Mouse (Mus musculus): ENCODE results near the gene Fkbp11. TPM values are rescaled to one million over a fixed set of nuclear protein-coding genes. Genes with fewer than 3 reads are reported as not detected.

Gene Fkbp11
- polyA plus RNA-seq, 1 experiment from 2014 or later = 24.3 TPM

DNA sequence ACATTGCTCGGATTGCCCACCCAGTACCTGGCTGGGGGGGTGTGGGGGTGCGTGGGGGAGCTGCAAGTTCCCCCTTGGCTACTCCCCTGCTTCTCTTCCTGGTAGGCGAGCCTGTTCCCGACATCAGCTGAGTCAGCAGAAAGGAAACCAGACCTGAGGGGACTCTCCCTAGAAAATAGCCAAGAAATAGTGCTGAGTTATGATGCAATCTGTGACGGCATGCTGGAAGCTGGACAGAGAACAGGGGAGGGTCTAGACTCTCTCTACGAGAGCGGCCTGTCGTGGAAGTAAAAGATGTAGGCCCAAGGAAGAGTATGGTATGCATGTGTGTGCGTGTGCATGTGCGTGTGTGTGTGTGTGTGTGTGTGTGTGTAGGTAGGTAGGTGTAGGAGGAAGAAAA is 44.8 kb downstream of the Fkbp11 start:
- Histone ChIP-seq H3K27me3 (ENCODE audit: control insufficient read depth, insufficient read depth, low read length) (peaks cover under 1% of the 10 kb centered on the region; the same call in 1 of the 2 replicates), H3K4me2 (ENCODE audit: low read depth, severe bottlenecking) (no peak overlapping the region), H3K4me1 (ENCODE audit: control insufficient read depth, insufficient read depth, low read length) (no peaks in the 10 kb centered on the region), H3K9me3 (ENCODE audit: control insufficient read depth, low read length) (no peaks in the 10 kb centered on the region), H3K9ac (ENCODE audit: low read length) (no peak overlapping the region), H3K27ac (replicated peaks; ENCODE audit: low read depth, low read length) (no peak overlapping the region), H3K4me3 (ENCODE audit: low read depth, low read length) (no peak overlapping the region), H3K36me3 (ENCODE audit: control insufficient read depth, insufficient read depth, low read length) (no peaks in the 10 kb centered on the region)
- no peak for ATAC-seq (ENCODE audit: insufficient number of reproducible peaks, low FRiP score, low TSS enrichment, low read depth)
- WGBS = 64% methylated on average over 10 of the region's 10 CpGs
- DNase-seq (ENCODE audit: low spot score) = no peak

DNA sequence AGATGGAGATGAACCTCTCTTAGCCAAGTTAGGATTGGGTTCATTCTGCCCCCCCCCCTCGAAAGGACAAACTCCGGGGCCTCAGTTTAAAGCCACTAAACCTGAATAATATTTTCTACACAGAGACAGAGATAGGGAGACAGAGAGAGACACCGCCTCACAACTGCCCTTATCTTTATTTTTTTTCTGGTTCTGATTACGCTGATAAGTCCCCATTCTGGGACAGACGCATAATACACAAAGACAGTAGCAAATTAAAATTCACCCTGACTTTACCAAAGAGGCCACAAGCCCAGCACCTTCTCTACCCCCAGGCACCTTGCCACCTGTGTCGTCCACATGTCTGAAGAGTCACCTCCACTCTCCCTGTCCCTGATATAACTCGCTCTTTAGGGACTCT is 46.4 kb downstream of the Fkbp11 start:
- ATAC-seq (ENCODE audit: insufficient number of reproducible peaks, low FRiP score, low TSS enrichment, low read depth) (no peak), DNase-seq (ENCODE audit: low spot score) (no peak)
- H3K9me3 ChIP-seq (ENCODE audit: control insufficient read depth, low read length) = no peaks in the 10 kb centered on the region
- H3K4me1 ChIP-seq (ENCODE audit: control insufficient read depth, insufficient read depth, low read length) = peaks cover 4% of the 10 kb centered on the region
- peaks cover 9% of the 10 kb centered on the region for H3K27me3 ChIP-seq (ENCODE audit: control insufficient read depth, insufficient read depth, low read length)
- H3K4me2 ChIP-seq (ENCODE audit: low read depth, severe bottlenecking) = no peak overlapping the region
- 78% methylated on average over 7 of the region's 7 CpGs for WGBS
- no peak overlapping the region for H3K9ac ChIP-seq (ENCODE audit: low read length)
- H3K4me3 ChIP-seq (ENCODE audit: low read depth, low read length) = no peak overlapping the region
- no peaks in the 10 kb centered on the region for H3K36me3 ChIP-seq (ENCODE audit: control insufficient read depth, insufficient read depth, low read length)
- no peak overlapping the region for H3K27ac ChIP-seq (replicated peaks; ENCODE audit: low read depth, low read length)

DNA sequence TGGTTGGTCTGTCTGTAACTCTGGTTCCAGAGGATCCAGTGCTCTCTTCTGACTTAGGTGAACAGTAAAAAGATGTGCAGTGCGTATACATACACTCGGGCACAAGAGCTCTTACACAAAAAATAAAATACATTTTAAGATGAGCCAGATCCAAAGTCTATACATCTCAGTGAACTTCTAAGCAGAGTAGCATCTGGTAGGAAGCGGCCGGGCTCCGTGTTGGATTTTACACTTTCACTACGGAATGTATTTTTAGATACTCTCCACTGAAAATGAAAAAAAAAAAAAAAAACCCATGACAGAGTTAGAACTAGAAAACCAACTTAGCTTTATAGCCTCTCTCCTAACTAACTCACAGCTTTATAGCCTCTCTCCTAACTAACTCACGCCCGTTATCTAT is 47.3 kb downstream of the Fkbp11 start:
- DNase-seq (ENCODE audit: low spot score) (no peak), ATAC-seq (ENCODE audit: insufficient number of reproducible peaks, low FRiP score, low TSS enrichment, low read depth) (no peak)
- Histone ChIP-seq H3K4me2 (ENCODE audit: low read depth, severe bottlenecking) (no peak overlapping the region), H3K4me1 (ENCODE audit: control insufficient read depth, insufficient read depth, low read length) (peaks cover 4% of the 10 kb centered on the region), H3K27me3 (ENCODE audit: control insufficient read depth, insufficient read depth, low read length) (peaks cover 17% of the 10 kb centered on the region), H3K36me3 (ENCODE audit: control insufficient read depth, insufficient read depth, low read length) (no peaks in the 10 kb centered on the region), H3K27ac (replicated peaks; ENCODE audit: low read depth, low read length) (no peak overlapping the region), H3K4me3 (ENCODE audit: low read depth, low read length) (no peak overlapping the region), H3K9ac (ENCODE audit: low read length) (no peak overlapping the region; the same call in 1 of the 2 replicates), H3K9me3 (ENCODE audit: control insufficient read depth, low read length) (no peaks in the 10 kb centered on the region)
- 87% methylated on average over 8 of the region's 8 CpGs for WGBS

DNA sequence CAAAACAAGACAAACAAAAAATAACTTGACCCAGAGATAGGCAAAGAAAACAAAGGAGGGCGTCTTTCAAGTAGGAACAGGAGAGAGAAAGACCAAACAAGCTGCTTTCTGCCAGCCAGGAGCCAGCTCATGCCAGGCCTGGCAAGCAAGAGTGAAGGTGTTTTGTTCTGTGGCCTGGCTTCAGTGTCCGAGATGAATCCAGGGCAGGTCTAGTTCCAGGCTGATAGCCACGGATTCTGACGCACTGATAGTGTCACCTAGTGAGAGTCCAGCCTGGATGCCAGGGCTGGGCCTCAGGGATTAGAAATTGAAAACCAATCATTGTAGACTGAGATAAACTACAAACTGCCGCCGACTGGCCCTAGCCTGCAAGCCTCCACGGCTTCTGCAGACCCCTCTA is 50.0 kb downstream of the Fkbp11 start:
- WGBS = 72% methylated on average over 7 of the region's 7 CpGs
- Histone ChIP-seq H3K4me1 (ENCODE audit: control insufficient read depth, insufficient read depth, low read length) (peaks cover 6% of the 10 kb centered on the region), H3K27ac (replicated peaks; ENCODE audit: low read depth, low read length) (no peak overlapping the region), H3K27me3 (ENCODE audit: control insufficient read depth, insufficient read depth, low read length) (peaks cover 36% of the 10 kb centered on the region), H3K9me3 (ENCODE audit: control insufficient read depth, low read length) (no peaks in the 10 kb centered on the region), H3K4me2 (ENCODE audit: low read depth, severe bottlenecking) (no peak overlapping the region), H3K9ac (ENCODE audit: low read length) (no peak overlapping the region), H3K36me3 (ENCODE audit: control insufficient read depth, insufficient read depth, low read length) (no peaks in the 10 kb centered on the region), H3K4me3 (ENCODE audit: low read depth, low read length) (no peak overlapping the region)
- DNase-seq (ENCODE audit: low spot score) (no peak), ATAC-seq (ENCODE audit: insufficient number of reproducible peaks, low FRiP score, low TSS enrichment, low read depth) (no peak)

DNA sequence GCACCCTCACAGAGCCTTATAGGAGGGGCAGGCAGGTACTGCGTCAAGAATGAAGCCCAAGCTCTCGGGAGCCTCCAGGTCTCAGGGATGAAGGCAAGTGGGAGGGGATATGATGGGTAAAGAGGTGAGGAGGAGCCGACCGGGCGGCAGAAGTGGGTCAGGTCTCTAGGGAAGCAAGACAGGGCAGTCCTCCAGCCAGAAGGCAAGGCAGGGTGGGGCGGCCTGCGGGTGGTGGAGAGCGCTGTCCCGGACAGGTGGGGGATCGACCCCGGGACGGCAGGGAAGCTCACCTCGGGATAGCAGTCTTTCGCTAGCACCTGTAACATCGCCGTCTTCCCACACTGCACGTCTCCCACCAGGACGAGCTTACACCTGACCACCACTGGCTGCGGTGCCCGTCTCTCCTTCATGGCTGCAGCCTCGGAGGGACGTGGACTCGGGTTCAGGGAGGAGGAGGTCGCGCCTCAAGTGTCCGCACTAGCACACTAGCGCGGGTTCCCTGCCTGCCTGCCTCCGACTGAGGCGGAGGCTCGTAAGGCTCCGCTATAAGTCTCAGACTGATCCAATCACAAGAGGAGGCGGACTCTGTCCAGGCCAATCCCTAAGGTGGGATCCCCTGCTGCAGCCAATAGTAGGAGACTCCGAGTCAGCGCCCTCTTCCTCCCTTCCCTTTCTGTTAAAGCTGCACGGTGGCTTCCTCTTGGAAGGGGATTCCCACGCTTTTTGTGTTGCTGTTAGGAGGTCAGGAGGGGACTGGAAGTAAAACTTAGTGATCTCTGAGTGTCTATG is 50.9 kb downstream of the Fkbp11 start, which contains the start of gene Rnd1:
Gene Rnd1 (minus strand): TSS at position 522 of the 789 bp plus-strand sequence.
- WGBS = 1% methylated on average over 37 of the region's 37 CpGs
- H3K9ac ChIP-seq (ENCODE audit: low read length) = 0 out of 2 replicates have a peak within 1 kb of the TSS, but pooled peaks have one; percentile 4
- ATAC-seq (ENCODE audit: insufficient number of reproducible peaks, low FRiP score, low TSS enrichment, low read depth) (peak; percentile 95), DNase-seq (ENCODE audit: low spot score) (peak; percentile 80)
- H3K36me3 ChIP-seq (ENCODE audit: control insufficient read depth, insufficient read depth, low read length) = no peaks in the 10 kb centered on the region
- H3K27ac ChIP-seq (replicated peaks; ENCODE audit: low read depth, low read length) = no peak within 1 kb of the TSS
- H3K4me2 ChIP-seq (ENCODE audit: low read depth, severe bottlenecking) = peak within 1 kb of the TSS; percentile 71
- H3K4me3 ChIP-seq (ENCODE audit: low read depth, low read length) = peak within 1 kb of the TSS; percentile 33
- no peaks in the 10 kb centered on the region for H3K9me3 ChIP-seq (ENCODE audit: control insufficient read depth, low read length)
- peaks cover 36% of the 10 kb centered on the region for H3K27me3 ChIP-seq (ENCODE audit: control insufficient read depth, insufficient read depth, low read length)
- peaks cover 6% of the 10 kb centered on the region for H3K4me1 ChIP-seq (ENCODE audit: control insufficient read depth, insufficient read depth, low read length)

DNA sequence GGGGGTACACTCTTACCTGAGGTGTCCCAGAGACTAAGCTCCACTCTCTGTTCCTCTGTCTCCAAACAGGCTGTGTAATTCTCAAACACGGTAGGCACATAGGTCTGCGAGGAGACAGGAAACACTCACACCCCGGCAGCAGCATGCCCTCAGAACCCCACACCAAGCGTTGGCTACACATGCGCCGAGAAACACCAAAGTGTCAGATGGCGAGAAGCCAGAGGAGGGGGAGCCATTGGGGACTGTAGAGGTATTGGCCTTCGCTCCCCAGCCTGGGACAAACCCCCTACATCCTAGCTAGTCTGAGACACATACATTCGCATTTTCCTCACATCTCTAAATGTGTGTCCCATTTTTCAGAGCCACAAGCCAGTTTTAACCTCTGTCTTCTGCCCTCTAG is 51.5 kb downstream of the Fkbp11 start:
- 3% methylated on average over 9 of the region's 9 CpGs for WGBS
- Histone ChIP-seq H3K9ac (ENCODE audit: low read length) (no peak overlapping the region), H3K27ac (replicated peaks; ENCODE audit: low read depth, low read length) (no peak overlapping the region), H3K4me1 (ENCODE audit: control insufficient read depth, insufficient read depth, low read length) (peaks cover 6% of the 10 kb centered on the region), H3K4me3 (ENCODE audit: low read depth, low read length) (peak overlapping the region; percentile 33; the same call in 1 of the 2 replicates), H3K36me3 (ENCODE audit: control insufficient read depth, insufficient read depth, low read length) (no peaks in the 10 kb centered on the region), H3K4me2 (ENCODE audit: low read depth, severe bottlenecking) (no peak overlapping the region; the same call in 1 of the 2 replicates), H3K9me3 (ENCODE audit: control insufficient read depth, low read length) (no peaks in the 10 kb centered on the region), H3K27me3 (ENCODE audit: control insufficient read depth, insufficient read depth, low read length) (peaks cover 36% of the 10 kb centered on the region)
- DNase-seq (ENCODE audit: low spot score) = peak; percentile 37
- ATAC-seq (ENCODE audit: insufficient number of reproducible peaks, low FRiP score, low TSS enrichment, low read depth) = no peak

DNA sequence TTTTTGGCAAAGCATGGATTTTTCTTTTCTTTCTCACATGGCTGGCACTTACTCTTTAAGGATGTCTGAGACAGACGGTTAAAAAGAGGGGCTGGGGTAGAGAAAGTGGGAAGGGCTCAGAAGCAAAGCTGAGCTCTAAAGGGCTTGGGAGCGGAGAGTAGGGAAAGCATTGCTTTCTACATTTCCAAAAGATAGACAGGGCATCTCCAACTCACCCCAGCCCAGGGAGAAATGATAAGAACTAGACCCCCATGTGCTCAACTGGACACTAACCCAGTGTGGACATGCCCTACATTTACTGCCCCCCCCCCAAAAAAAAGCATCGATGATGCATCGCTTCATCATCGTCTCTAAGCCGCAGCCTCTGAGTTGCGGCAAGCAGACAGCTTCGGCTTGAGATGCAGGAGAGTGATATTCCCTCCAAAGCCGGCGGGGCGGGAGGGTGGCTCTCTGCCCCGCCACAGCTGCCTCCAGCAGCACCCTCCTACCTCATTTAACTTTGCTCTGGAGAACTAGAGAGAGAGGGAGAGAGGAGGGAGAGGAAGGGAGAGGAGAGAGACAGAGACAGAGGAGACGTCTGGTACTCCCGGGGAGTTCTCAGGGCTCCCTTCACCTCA is 52.3 kb downstream of the Fkbp11 start:
- Histone ChIP-seq H3K4me2 (ENCODE audit: low read depth, severe bottlenecking) (no peak overlapping the region), H3K9ac (ENCODE audit: low read length) (no peak overlapping the region)

DNA sequence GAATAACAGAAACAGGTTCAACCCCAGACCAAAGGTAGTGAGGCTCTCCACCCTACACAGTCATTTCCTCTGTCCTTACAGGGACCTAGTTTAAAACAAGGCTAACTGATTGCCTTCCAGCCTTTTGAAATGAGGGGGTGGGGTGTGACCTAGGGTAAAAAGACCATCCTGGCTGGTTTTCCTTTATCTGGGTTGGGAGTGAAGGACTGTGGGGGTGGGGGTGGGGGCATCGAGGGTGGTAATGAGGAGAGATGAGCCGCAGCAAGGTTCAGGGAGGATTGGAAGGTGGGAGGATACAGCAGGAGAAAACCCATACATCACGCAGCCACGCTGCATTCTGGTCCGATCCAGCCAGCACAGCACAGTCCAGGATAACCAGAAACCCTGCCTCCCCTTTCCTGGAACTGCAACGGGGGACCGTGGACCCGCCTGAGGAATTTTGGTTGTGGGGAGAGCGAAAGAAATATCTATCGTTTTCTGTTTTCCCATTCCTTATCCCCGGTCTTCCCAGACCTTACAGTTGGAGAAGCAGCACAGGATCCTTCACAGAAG is 52.9 kb downstream of the Fkbp11 start:
- Histone ChIP-seq H3K36me3 (ENCODE audit: control insufficient read depth, insufficient read depth, low read length) (no peaks in the 10 kb centered on the region), H3K9ac (ENCODE audit: low read length) (no peak overlapping the region), H3K27me3 (ENCODE audit: control insufficient read depth, insufficient read depth, low read length) (peaks cover 36% of the 10 kb centered on the region), H3K9me3 (ENCODE audit: control insufficient read depth, low read length) (no peaks in the 10 kb centered on the region), H3K27ac (replicated peaks; ENCODE audit: low read depth, low read length) (no peak overlapping the region), H3K4me1 (ENCODE audit: control insufficient read depth, insufficient read depth, low read length) (peaks cover 6% of the 10 kb centered on the region), H3K4me3 (ENCODE audit: low read depth, low read length) (no peak overlapping the region), H3K4me2 (ENCODE audit: low read depth, severe bottlenecking) (no peak overlapping the region)
- ATAC-seq (ENCODE audit: insufficient number of reproducible peaks, low FRiP score, low TSS enrichment, low read depth) (no peak), DNase-seq (ENCODE audit: low spot score) (no peak)
- WGBS = 28% methylated on average over 11 of the region's 11 CpGs

More for the DNA sequence above, 52.3 kb downstream of the Fkbp11 start:
- DNase-seq (ENCODE audit: low spot score) (no peak), ATAC-seq (ENCODE audit: insufficient number of reproducible peaks, low FRiP score, low TSS enrichment, low read depth) (no peak)
- 8% methylated on average over 14 of the region's 14 CpGs for WGBS
- no peak overlapping the region for H3K4me3 ChIP-seq (ENCODE audit: low read depth, low read length)
- no peaks in the 10 kb centered on the region for H3K9me3 ChIP-seq (ENCODE audit: control insufficient read depth, low read length)
- H3K27ac ChIP-seq (replicated peaks; ENCODE audit: low read depth, low read length) = no peak overlapping the region
- H3K4me1 ChIP-seq (ENCODE audit: control insufficient read depth, insufficient read depth, low read length) = peaks cover 6% of the 10 kb centered on the region
- H3K36me3 ChIP-seq (ENCODE audit: control insufficient read depth, insufficient read depth, low read length) = no peaks in the 10 kb centered on the region
- H3K27me3 ChIP-seq (ENCODE audit: control insufficient read depth, insufficient read depth, low read length) = peaks cover 36% of the 10 kb centered on the region

Data from limb, embryonic 11.5 days (tissue).